Mouse (Mus musculus) adrenal gland, postnatal 4 days (tissue): ENCODE results near the gene Inpp4b. TPM values are rescaled to one million over a fixed set of nuclear protein-coding genes. Genes with fewer than 3 reads are reported as not detected.
"Not testable (repeated sequence)": the region's sequence is repeated elsewhere in the genome, so short reads cannot be mapped to it uniquely, and the experiment has no call there.

Experiments used
- DNase-seq, 2 experiments: peaks; one replicate each; pipeline ENCODE4 v3.0.0; 2021 to 2022; ENCODE audit warnings: low spot score in 2 of 2, mixed read lengths in 2 of 2
- total RNA-seq, 2 experiments: library from RNA; stranded (reverse); gene quantifications; 2 replicates each; pipeline ENCODE4 v1.2.3; 2021

Inpp4b gene
- total RNA-seq, 2 experiments from 2014 or later = 9.8 to 10.8 TPM

GRCm38 (mm10) chr8:81946812-81947211 is 604.5 kb downstream of the Inpp4b start:
- DNase-seq = no peak

GRCm38 (mm10) chr8:81953101-81953500 is 610.7 kb downstream of the Inpp4b start:
- DNase-seq = no peak

GRCm38 (mm10) chr8:81985128-81985665 is 642.8 kb downstream of the Inpp4b start:
- no peak for DNase-seq

- DNase-seq = no peak
Observed at GRCm38 (mm10) chr8:81992966-81993365, 650.6 kb downstream of the Inpp4b start.

- no peak for DNase-seq
Observed at GRCm38 (mm10) chr8:81996239-81996638, 653.9 kb downstream of the Inpp4b start.

- DNase-seq = no peak
Observed at GRCm38 (mm10) chr8:81996823-81997222, 654.5 kb downstream of the Inpp4b start.

GRCm38 (mm10) chr8:82004158-82004557 is 661.8 kb downstream of the Inpp4b start:
- DNase-seq = no peak

GRCm38 (mm10) chr8:82005466-82005865 is 663.1 kb downstream of the Inpp4b start:
- DNase-seq = no peak

- DNase-seq = no peak
Observed at GRCm38 (mm10) chr8:82017792-82018191, 675.4 kb downstream of the Inpp4b start.

- DNase-seq = no peak
Observed at GRCm38 (mm10) chr8:82027401-82027800, 685.0 kb downstream of the Inpp4b start.

- no peak for DNase-seq
Observed at GRCm38 (mm10) chr8:82028896-82029295, 686.5 kb downstream of the Inpp4b start.

GRCm38 (mm10) chr8:82032035-82032434 is 689.7 kb downstream of the Inpp4b start:
- not testable (repeated sequence) for DNase-seq

GRCm38 (mm10) chr8:82054030-82054429 is 711.7 kb downstream of the Inpp4b start:
- no peak for DNase-seq

GRCm38 (mm10) chr8:82067619-82068018 is 725.3 kb downstream of the Inpp4b start:
- no peak for DNase-seq

- DNase-seq = no peak
Observed at GRCm38 (mm10) chr8:82079267-82079666, 736.9 kb downstream of the Inpp4b start.

GRCm38 (mm10) chr8:82086631-82087030 is 744.3 kb downstream of the Inpp4b start:
- DNase-seq = not testable (repeated sequence)

GRCm38 (mm10) chr8:82090901-82091300 is 748.5 kb downstream of the Inpp4b start:
- DNase-seq = no peak

- no peak for DNase-seq
Observed at GRCm38 (mm10) chr8:82093274-82093673, 750.9 kb downstream of the Inpp4b start.

GRCm38 (mm10) chr8:82104560-82104959 is 762.2 kb downstream of the Inpp4b start:
- no peak for DNase-seq

GRCm38 (mm10) chr8:82106131-82106530 is 763.8 kb downstream of the Inpp4b start:
- no peak for DNase-seq

GRCm38 (mm10) chr8:82150272-82150671 is 807.9 kb downstream of the Inpp4b start:
- DNase-seq = no peak

- no peak for DNase-seq
Observed at GRCm38 (mm10) chr8:82157928-82158327, 815.6 kb downstream of the Inpp4b start.
